Mouse (Mus musculus) thymus, adult 2 months (tissue): ENCODE measurements around the gene Atg10.

ENCODE experiments used
- CTCF ChIP-seq: fragments of 200-500 bp; IDR thresholded peaks from 2 replicates; pipeline ENCODE4 v1.5.1; 2012; ENCODE audit warnings: mild to moderate bottlenecking, control low read depth, low read length, moderate library complexity, borderline replicate concordance; ENCODE audit not compliant: control insufficient read depth, poor library complexity, insufficient read depth; ENCODE audit errors: extremely low read depth
- POLR2A ChIP-seq: fragments of 200-500 bp; IDR thresholded peaks from 2 replicates; pipeline ENCODE4 v1.6.1; 2012; ENCODE audit warnings: mild to moderate bottlenecking, low read length, control low read depth, moderate library complexity; ENCODE audit not compliant: control insufficient read depth, poor library complexity, insufficient read depth; ENCODE audit errors: extremely low read depth

- TF ChIP-seq CTCF: no peak
- no peak for TF ChIP-seq POLR2A
Measured at GRCm38 (mm10) chr13:91154622-91155021, 69.1 kb downstream of the Atg10 start.
